Mouse (Mus musculus) liver, adult 2 months (tissue): ENCODE data around the gene Exosc7.

Source experiments
- CTCF ChIP-seq: fragments of 200-500 bp; IDR thresholded peaks from 2 replicates; pipeline ENCODE4 v1.5.1; 2011; ENCODE audit warnings: low read depth, low read length, control low read depth
- POLR2A ChIP-seq: fragments of 200-500 bp; IDR thresholded peaks from 2 replicates; pipeline ENCODE4 v1.6.1; 2011; ENCODE audit warnings: low read length, control low read depth; ENCODE audit not compliant: insufficient read depth; ENCODE audit errors: extremely low read depth

DNA sequence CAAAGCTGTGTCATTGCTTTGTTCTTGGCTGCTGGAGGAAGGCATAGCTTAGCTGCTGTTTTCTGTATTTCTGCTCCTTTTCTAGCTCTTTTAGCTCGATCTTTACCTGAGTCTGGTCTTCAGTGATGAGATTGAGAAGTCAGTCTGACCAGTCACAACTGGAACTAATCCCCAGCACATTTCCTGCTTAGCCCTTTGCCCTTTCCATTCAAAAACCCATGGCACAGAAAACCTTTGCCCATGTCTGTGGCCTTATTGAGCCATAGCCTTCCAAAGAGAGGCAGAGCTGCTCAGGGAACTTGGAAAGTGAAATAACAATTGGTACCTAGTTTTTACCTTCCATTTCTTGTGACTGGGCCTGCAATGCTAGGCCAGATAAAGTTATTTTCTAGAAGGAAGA is 2.6 kb downstream of the Exosc7 start:
- TF ChIP-seq CTCF (no peak), POLR2A (no peak)
